Mouse (Mus musculus) cerebellum, adult 11 months (tissue): ENCODE measurements around the gene Trmu.

Source experiments
- DNase-seq: peaks from one replicate; pipeline ENCODE4 v3.0.0; 2022

The Trmu gene

GRCm38 (mm10) chr15:85897113-85897512, 18.0 kb downstream of the Trmu start:
- no peak for DNase-seq

GRCm38 (mm10) chr15:85899396-85899795, 20.3 kb downstream of the Trmu start:
- no peak for DNase-seq

DNA sequence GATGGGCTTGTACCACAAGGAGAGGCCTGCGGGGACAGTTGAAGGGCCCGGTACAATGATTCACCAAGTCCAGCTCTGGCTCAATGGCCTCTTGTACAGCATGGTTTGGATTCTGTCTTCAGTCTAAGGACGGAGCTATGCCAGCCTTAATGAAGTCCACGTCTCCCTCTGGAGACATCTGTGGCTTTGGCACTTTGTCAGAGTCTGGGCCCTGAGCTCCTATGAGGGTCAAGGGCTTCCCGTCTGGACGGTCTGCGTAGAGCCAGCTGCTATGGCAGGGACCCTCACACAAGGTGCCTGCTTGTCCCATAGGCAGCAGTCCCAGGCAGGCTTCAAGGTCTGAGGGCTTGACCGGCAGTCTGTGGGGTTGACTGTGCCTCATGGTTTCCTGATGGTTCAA, 21.2 kb downstream of the Trmu start:
- DNase-seq: no peak

DNA sequence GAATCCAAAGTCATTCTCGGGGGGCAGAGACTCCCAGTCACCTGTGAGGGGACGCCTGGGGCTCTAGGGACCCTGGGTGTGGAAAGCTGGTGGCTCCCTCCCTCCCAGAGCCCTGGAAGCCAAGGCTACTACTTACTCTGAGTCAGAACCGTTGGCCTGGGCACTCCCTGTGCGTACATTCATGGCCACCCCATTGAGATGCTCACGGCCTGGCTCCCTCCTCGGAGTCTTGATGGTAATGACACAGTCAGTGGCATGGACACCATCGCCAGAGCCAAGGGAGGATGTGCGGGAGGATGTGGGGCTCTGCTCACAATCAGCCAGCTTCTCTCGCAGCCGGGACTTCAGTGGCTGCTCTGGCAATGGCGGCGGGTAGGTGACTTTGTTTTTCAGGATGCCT, 21.7 kb downstream of the Trmu start:
- no peak for DNase-seq

GRCm38 (mm10) chr15:85902505-85902904, 23.4 kb downstream of the Trmu start:
- DNase-seq: no peak

DNA sequence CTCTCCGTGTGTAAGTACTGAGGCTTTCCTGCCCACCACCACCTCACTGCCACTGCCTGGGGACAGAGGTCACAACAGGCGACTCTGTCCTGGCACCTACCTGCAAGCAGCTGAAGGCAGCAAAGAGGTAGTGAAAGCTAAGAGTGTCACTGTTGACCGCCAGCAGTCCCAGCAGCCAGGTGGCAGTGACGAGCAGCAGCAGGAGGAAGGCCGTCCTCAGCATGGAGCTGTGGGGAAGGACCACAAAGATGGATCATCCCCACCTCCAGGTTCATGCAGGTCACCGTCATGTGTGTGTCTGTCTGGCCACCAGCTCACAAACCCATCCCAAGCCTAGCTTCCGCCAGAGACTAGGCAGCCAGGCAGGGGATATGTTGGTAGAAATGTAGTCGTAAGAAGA, 24.7 kb downstream of the Trmu start:
- DNase-seq: no peak

DNA sequence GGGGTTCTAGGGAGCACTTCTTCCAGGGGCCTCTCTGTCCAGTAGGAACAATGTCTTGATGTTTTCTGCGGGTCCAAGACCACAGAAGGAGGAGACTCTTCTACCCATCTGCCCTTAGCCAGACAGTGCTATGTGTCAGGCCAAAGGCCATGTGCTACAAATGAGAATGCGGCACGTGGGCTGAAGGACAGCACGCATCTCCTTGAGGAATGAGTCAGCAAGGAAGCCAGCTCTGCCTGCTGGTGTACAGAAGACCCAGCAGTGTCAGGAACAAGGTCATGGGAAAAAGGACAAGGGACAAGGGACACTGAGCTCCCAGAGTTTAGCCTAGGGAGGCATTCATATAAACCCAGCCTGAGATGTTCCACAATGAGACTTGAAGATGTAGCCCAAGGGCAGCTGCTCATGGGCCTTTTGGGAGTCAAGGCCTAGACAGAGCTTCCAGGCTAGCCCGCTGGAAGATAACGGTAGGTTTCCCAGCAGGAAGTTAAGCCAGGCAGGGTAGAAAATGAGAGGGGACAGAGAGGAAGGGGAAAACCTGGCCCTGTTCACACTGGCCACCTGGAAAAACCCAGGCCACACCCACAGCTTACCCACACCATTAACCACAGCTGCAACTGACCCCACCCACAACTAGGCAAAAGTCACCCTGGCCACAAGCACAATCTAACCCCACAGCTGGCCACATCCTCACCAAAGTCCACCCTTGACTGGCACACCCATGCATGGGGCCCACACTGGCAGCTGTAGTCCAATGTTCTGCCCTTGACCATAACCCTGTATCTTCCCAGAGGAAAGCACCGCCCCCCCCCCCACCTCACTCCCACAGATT, 29.8 kb downstream of the Trmu start:
- no peak for DNase-seq

- no peak for DNase-seq
These were observed 30.3 kb downstream of the Trmu start for GRCm38 (mm10) chr15:85909492-85909829.

GRCm38 (mm10) chr15:85909931-85910330, 30.8 kb downstream of the Trmu start:
- DNase-seq: no peak

DNA sequence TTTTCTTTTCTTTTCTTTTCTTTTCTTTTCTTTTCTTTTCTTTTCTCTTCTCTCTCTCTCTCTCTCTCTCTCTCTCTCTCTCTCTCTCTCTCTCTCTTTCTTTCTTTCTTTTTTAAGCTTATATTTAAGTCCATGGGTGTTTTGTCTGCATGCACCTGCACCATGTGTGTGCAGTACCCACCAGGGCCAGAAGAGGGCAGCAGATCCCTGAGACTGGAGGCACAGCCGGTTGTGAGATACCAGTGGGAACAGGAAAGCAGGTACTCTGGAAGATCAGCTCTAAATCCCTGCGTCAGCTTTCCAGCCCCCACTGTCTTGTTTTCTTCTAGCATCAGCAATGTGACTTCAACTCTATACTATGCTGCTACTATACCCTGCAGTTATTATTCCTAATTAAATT, 34.5 kb downstream of the Trmu start:
- DNase-seq: no peak

- no peak for DNase-seq
These were observed 40.2 kb downstream of the Trmu start for GRCm38 (mm10) chr15:85919191-85919891.

- DNase-seq: no peak
These were observed 40.8 kb downstream of the Trmu start for GRCm38 (mm10) chr15:85919892-85920248.

GRCm38 (mm10) chr15:85921855-85922254, 42.7 kb downstream of the Trmu start:
- no peak for DNase-seq

DNA sequence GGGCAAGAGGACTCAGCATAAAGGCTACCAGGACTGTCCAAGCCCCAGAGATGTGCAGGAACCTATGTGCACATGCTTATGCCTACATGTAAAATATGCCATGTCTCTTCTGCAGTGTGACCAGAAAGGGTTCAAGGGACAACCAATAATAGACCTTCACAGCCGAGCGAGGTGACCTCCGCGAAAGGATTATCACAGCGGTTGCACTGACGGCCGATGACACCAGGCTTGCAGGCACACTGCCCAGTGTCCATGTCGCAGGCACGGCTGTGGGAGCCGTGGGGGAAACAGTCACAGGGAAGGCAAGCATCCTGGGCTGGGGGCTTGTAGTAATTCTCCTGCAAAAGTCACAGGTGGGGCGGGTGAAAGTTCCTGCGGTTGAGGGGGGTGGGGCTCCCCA, 49.0 kb downstream of the Trmu start:
- no peak for DNase-seq

DNA sequence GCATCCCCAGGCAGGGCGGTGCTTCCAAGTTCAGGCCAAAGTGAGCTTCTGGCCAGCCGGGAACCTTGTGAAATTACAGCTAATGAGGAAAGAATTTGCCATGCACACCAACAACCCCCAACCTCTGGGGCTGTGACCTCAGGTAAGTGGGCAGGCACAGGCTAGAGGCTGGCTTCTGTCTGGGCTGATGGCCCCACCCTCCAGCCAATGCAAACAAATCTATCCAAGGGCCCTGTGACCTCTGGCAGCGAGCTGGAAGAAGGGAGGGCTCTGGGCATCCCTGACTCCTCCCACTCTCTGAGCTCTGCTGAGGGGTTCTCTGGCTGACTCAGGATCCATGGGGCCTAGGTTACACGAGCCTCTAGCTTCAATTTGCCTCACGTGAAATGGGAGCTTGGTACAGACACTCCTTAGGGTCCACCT, 56.5 kb downstream of the Trmu start:
- DNase-seq: no peak
